Mouse (Mus musculus): Measurements from ENCODE around the gene C1rl. TPM values are rescaled to one million over a fixed set of nuclear protein-coding genes. Genes with fewer than 3 reads are reported as not detected.
"Not testable (repeated sequence)": the region's sequence is repeated elsewhere in the genome, so short reads cannot be mapped to it uniquely, and the experiment has no call there.

Gene C1rl
- total RNA-seq, 2 experiments from 2014 or later: 0.46 to 0.59 TPM

DNA sequence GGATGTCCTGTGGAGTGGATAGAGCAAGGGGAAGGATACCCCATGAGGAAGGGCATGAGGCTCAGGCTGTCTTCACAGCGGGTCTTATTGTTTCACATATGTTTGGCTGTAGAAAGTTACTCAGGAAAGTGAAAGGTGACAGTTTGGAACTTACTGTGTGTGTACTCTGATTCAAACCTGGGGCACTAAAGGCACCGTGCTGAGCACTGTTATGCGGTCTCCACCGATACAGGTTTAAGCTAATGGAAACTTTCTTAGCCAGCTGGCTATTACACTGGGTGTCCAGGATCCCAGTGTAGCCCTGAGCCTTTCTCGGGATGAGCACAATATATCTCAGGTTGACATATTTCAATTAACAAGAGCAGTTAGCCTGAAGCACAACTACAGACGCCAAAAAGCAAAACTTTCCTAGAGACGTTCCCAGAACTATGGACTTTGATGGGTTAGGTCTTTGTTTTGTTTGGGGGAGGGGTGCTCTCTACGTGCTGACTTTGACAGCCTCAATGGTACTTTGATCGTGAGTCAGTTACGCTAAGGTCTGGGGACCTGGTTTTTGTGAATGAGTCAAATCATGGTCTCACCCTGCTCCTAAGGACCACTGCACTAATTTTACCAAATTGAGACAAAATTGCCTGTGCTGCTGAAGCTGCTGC, 7.1 kb downstream of the C1rl start:
- no peak for DNase-seq
- intact Hi-C loops (cut with DNase I): loop anchor here (10.0 kb wide), 1 partner anchor 265 kb away; the partner anchor contains the start of gene Eno2

DNA sequence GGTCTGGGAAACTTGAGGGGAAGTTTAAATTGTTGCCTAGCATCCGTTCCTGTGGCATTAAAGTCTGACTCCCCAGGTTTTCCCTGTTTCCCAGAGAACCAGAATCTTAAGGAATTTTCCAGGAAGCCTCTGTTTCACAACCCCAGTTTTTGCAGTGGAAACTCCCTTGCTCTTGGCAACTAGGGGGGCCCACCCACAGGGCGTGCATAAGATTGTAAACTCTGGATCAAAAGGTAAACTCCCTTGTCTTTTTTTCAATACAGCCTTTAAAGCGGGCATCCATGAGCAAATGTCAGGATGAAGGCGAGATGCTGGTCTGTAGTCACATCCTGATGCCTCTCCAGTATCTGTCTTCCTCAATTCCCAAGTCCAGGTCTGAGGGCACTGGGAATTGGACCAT, 8.6 kb downstream of the C1rl start:
- intact Hi-C loops (cut with DNase I): loop anchor here (10.0 kb wide), 1 partner anchor 263 kb away; the partner anchor contains the start of gene Eno2
- DNase-seq: no peak

DNA sequence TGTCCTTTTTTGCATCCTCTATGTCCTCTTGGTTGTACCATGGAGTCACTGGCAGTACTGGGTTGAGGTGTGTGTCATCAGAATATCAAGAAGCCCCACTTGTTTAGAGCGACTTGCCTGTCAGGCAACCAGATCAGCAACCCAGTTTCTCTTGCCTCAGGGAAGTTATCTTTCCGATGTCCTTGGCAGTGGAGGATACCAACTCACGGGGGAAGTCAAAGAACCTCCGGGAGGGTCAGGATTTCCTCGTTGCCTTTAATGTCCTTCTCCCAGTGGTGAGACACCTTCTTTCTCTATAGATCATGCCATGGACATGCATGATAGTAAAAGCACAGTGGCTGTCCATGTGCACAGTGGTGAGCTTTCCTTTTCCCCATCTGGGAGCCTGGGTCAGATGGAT, 9.1 kb downstream of the C1rl start:
- no peak for DNase-seq
- intact Hi-C loops (cut with DNase I): loop anchor here (10.0 kb wide), 1 partner anchor 263 kb away; the partner anchor contains the start of gene Eno2

DNA sequence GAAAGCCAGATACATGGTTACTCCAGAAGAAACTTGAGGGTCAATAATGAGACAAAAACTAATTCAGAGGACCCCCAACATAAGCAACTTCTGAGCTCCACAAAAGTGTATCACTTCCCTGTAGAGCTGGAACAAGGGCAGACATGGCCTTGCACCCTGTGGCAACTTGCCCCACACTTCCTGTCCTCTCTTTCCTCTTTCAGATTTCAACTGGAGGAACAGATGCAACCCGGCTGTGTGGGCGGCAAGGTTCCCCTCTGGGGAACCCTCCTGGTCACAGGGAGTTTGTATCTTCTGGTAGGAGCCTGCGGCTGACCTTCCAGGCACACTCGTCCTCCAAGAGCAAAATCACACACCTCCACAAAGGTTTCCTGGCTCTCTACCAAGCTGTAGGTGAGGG, 12.1 kb downstream of the C1rl start:
- no peak for DNase-seq
- intact Hi-C loops (cut with DNase I): loop anchor here (10.0 kb wide), 1 partner anchor 260 kb away; the partner anchor contains the start of gene Eno2

DNA sequence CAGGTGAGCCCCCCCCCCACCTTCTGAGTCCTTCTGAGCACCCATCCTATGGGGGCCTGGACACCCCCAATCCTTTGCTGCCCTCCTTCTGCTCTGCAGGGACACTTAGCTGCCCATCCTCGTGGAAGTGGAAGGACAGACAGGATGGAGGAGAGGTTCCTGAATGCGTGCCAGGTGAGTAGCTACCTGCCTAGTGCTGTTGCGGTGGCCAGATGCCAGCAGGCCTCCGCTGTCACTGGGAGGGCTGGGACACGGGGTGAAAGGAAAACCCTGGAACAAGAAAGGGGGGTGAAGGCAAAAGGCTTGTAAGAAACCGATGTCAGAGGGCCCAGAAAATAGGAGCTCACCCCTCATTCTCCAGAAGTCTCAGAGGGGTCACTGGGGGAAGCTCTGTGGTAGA, 14.1 kb downstream of the C1rl start:
- intact Hi-C loops (cut with DNase I): loop anchor here (10.0 kb wide), 1 partner anchor 258 kb away; the partner anchor contains the start of gene Eno2
- DNase-seq: no peak

DNA sequence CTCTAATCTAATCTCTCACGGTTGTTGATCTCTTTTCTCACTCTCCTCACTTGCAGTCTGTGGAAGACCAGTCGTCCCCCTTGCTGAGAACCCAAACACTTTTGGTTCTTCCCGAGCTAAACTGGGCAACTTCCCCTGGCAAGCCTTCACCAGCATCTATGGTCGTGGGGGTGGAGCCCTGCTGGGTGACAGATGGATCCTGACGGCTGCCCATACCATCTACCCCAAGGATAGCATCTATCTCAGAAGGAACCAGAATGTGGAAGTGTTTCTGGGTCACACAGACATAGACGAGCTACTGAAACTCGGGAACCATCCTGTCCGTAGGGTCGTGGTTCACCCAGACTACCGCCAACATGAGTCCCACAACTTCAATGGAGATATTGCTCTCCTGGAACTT, 15.4 kb downstream of the C1rl start:
- no peak for DNase-seq
- intact Hi-C loops (cut with DNase I): loop anchor here (10.0 kb wide), 1 partner anchor 257 kb away; the partner anchor contains the start of gene Eno2

DNA sequence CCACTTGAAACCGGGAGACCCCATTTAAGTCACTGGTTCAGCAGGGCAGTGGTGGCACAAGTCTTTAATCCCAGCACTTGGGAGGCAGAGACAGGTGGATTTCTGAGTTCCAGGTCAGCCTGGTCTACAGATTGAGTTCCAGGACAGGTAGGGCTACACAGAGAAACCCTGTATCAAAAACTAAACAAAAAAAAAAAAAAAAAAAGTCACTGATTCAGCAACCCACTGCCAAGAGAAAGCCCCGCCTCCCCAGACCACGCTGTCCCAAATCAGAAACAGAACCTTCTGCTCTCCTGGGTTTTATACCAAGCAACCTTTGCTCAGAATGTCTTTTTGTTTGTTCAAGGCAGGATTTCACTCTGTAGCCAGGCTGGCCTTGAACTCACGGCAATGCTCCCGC, 16.3 kb downstream of the C1rl start:
- intact Hi-C loops (cut with DNase I): loop anchor here (10.0 kb wide), 1 partner anchor 256 kb away; the partner anchor contains the start of gene Eno2
- DNase-seq: not testable (repeated sequence)

DNA sequence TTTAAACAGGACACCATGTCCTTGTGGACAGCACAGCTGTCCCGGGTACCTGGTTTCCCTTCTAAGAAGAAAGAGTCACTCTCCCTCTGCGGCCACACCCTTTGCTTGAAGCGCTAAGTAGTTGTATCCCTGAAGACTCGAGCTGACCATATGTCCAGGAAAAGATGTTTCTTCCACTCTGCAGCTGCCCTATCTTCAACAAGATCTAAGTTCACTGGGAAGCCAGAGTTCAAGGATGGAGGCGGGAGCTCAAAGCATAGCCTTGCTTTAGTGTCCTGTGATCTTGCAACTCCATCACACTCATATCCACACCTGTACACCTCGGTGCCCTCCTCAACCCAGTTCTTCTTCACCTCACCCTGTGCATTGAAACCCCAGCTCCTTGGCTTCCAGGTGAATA, 19.0 kb downstream of the C1rl start:
- DNase-seq: no peak
- intact Hi-C loops (cut with DNase I): no loop called here

DNA sequence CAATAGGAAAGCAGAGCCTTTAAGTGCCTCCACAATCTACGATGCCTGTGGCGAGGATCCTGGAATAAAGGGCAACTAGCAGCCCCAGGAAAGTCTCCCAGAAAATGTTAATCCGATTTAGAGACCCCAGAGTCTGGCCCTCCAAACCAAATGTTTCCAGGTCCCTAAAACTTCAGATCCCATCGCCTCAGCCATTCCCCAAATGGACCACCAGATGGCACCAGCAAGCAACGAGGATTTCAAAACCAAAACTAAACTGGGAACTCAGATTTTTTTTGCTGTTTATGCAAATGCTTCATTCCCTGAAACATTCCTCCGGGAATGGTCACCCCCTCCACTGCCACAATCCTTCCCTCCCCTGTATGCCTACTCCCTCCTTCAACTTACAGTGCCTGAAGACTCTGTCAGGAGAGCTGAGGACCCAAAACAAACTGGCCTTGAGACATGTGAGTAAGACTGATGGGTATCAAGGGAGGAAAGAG, 19.5 kb downstream of the C1rl start, which contains the start of gene C1ra:
TSS of gene C1ra (plus strand) at position 51 of the 482 bp plus-strand sequence.
- intact Hi-C loops (cut with DNase I): no loop called here
- DNase-seq: peak; percentile 29 to 61

DNA sequence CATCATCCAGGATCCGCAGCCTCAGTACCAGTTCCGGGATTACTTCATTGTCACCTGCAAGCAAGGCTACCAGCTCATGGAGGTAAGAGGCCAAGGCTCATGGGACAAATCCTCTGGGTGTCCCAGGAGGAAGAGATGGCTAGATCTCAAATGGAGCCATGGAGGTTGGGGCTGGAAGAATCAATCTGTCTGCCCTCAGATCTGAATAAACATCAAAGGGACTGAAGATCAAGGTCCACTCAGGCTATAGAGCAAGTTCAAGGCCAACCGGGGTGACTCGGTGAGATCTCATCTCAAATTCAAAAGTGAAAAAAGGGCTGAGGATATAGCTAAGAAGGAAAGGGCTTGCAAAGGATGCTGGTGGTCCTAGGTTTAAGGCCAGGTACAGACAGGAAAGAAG, 24.8 kb downstream of the C1rl start:
- DNase-seq; intact Hi-C loops (cut with DNase I): not testable (repeated sequence)

DNA sequence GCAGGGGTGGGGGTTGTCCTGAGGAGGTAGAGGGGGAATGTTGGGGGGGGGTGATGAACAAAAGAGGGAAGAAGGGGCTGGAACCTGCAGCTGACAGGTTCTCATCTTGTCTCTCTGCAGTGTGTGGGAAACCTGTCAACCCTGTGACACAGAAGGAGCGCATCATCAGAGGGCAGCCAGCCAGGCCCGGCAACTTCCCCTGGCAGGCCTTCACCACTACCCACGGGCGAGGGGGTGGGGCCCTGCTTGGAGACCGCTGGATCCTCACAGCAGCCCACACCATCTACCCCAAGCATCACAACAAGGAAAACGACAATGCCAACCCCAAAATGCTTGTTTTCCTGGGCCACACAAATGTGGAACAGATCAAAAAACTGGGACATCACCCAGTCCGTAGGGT, 29.2 kb downstream of the C1rl start:
- DNase-seq; intact Hi-C loops (cut with DNase I): not testable (repeated sequence)

DNA sequence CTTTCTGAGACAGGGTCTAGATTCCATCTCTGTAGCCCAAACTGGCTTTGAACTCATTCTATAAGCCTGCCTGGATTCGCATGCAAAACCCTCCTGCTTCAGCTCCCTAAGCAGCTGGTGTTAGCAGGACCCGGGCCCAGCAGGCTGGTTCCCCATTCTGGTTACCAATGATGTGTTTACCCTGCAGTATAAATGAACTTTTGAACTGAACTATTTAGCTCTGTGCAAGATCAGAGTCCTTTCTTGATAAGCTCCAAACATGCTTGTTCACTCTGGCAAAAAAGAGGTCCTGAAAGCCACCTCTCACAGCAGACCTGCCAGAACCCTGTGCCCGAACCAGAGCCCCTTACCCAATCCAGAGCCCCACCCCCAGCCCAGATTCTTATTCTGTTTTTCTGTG, 35.0 kb downstream of the C1rl start:
- DNase-seq: no peak
- intact Hi-C loops (cut with DNase I): no loop called here

DNA sequence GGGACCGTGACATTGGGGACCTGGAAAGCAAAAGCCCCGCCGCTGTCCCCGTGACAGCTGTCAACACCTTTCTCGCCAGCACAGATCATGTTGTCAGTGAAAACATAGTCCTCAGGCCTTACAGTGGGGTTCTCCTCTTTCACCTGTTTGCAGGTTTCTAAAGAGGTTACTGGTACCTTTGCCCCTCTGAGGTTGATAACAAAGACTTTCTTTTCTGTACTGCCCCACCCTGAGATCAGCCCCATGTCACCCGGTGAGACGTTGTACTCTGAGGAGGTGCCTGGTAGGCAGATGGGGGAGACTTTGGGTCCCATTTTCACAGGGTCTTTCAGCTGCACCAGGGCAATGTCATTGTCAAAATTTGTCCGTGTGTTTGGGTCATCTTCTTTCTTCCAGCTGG, 38.2 kb downstream of the C1rl start:
- DNase-seq: no peak
- intact Hi-C loops (cut with DNase I): no loop called here

DNA sequence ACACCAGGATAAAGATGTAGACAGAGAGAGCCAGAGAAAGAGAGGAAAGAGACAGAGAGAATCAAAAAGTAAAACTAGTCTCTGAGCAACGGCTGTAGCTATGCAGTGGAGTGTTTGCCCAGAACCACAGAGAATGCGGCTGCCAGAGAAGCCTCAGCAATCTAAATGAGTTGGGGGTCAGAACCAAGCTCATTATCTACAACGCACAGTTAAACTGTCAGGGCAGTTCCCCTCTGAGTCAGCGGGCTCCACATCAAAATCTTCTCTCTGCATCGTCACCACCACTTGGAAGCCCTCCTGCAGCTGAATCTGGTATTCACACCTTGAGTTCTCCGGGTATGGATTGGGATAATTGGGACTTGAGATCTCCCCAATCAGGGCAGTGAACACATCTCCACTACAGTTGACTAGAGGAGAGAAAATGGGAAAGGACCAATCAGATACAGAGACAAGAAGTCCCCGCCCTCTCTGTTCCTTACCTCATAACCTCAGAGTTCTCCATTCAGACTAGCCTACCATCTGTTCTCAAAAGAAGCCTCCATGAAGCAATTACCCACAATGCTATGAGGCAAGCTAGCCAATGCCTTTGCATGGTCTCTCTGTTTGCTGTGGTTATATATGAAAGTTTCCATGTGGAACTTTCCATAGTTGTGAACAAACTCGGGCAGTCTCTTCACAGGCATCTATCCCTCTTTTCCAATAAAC, 43.4 kb downstream of the C1rl start:
- intact Hi-C loops (cut with DNase I); DNase-seq: not testable (repeated sequence)

DNA sequence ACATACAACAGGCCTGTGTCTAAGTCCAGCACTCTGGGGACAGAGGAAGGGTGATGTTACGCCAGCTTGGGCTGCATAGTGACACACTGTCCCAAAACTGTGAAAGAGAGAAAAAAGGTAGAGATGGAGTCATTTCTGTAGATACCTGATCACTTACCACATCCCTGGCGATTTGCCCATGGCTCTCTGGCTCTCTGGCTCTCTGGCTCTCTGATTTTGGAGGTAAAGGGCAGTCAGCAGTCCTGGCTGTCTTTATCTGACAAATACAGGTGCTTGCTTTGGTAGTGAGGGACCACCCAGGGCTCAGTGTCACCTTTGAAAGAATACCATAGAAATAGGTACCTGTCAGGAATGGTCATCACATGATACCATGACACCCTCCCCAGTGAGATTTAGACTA, 48.3 kb downstream of the C1rl start:
- intact Hi-C loops (cut with DNase I); DNase-seq: not testable (repeated sequence)

DNA sequence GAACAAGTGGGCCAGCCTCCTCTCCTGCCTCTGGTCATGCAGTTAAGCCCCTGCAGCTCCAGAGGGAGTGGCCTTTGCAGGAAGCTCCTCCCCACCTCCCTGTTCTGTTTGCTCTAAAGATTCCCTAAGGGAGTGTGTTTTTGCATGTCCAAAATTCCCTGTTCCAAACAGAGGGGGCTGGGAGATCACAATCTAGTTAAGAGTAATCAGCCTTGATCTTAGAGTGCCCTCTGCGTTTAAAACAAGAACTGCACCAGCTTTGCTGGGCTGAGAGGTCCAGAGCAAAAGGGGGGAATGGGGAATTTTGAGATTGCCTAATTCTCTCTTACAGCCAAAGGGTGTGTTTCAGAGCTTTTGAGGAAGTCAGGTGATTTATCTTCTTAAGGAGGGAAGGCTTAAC, 49.4 kb downstream of the C1rl start, which contains the start of gene C1s1:
TSS of gene C1s1 (minus strand) at position 76 of the 400 bp plus-strand sequence.
- peak in 1 of 2 experiments; percentile 64 for DNase-seq
- intact Hi-C loops (cut with DNase I): not testable (repeated sequence)

DNA sequence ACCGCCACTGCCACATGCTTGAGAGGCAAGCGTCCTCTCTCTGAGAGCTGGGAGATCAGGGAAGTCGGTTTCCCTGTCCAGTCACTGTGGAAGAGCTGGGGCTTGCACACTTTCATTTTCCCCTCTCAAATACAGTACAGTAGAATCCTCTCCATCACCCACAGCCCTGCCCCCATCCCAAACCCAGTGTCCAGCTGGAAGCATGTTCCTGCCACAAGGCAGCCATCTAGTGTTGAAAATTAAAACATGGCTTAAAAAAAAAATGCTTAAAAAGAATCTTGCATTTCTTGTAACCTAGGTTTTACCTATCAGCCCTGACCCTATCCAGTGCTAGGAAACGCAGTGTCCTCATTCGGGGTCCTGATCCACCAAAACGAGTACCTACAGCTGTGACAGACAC, 51.6 kb downstream of the C1rl start:
- intact Hi-C loops (cut with DNase I): no loop called here
- DNase-seq: no peak

DNA sequence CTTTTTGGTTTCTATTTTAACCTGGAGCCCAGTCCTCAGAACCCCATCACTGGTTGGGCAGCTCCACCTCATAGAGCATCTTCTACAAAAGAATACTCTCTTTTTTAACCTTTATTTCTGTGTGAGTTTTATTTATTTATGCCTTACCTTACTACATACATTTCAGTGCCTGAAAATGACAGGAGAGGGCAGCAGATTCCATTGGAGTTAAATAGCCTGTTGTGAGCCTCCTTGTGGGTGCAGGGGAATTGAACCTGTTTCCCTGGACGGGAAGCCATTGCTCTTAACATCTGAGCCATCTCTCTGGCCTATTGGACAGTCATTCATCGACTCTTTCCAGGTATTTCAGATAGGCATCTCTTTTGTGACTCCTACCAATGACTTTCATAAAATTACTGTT, 52.5 kb downstream of the C1rl start:
- intact Hi-C loops (cut with DNase I): no loop called here

DNA sequence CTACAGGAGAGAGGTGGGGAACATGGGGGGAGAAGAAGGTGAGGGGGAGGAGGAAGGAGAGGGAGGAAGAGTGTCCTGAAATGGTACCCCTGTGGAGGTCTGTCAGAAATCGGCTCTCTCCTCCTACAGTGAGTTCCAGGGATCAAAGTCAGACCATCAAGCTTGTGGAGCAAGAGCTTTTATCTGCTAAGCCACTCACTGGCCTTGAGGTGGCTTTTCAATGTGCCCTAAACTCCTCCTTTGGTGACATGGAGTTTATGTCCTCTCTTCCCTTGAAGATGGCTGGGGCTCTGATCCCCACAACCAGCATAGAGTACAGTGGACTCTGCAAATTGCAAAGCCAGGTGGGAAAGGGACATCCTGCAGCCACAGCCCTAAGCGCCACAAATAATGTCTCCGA, 55.1 kb downstream of the C1rl start:
- DNase-seq; intact Hi-C loops (cut with DNase I): not testable (repeated sequence)

More for the DNA sequence above, 52.5 kb downstream of the C1rl start:
- no peak for DNase-seq

DNA sequence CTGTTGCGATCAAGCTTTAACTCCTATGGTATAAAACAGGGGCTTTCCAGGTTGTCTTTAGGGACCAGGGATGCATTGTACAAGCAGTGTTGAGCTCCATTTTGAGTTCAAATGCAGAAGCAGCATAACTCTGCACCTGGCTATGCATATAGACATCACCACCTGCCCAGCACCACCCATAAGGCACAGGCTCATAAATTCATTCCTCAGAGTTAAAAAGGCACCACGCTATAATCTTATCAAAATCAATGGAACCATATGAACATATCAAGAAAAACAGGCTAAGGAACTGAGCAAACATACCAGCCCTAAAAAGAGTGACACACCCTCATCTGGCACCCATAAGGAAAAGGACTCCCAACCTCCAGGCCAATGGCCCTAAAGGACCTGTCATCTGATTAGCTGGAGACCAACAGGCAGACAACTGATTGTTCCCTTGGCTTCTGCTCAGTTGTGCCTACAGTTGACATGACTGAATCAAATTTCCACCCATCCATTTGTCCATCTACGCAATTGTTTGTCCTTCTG, 56.2 kb downstream of the C1rl start:
- intact Hi-C loops (cut with DNase I): no loop called here
- DNase-seq: no peak

DNA sequence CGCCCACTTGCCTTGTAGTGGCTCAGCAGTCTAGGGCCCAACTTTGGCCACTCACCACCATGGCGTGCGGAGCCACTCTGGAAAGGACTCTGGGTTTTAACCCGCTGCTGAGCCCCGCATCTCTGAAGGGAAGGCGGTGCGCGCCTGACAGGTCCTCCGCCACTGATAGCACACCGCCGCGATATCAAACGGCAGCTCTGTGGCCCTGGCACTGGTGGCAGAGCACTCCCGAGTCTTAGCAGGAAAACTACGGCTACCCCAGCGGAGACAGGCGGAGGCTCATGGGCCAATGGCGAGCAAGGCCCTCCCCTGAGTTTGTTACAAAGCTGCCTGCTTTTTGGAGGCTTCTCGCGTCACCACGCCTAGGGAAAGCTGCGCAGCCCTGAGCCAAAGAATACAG, 59.9 kb downstream of the C1rl start:
- intact Hi-C loops (cut with DNase I): no loop called here
- DNase-seq: no peak
